Comparison of ENCODE assay signal across 15 mouse cellular contexts in genomic region chr10:60211501-60212005, GRCm38 (mm10). TPM values are rescaled to one million over a fixed set of nuclear protein-coding genes. Genes with fewer than 3 reads are reported as not detected.
DNase-seq lines count a peak whose midpoint lies in the region; ATAC-seq lines count a peak whose summit lies in the region.
"Had no signal": no experiment of that assay in that cellular context is flagged by ENCODE, and none has a peak within 500 bp of the region (broad histone marks: within the 10 kb centered on the region; RNA-seq: fewer than 3 reads in every experiment).

No protein-coding gene starts in this region.

- H3K27me3 ChIP-seq in heart, embryonic 15.5 days: peaks cover 16% of the 10 kb centered on the region
- H3K27me3 ChIP-seq in midbrain, embryonic 11.5 days (ENCODE audit: control insufficient read depth, insufficient read depth, low read length): no peaks in the 10 kb centered on the region
- H3K27me3 ChIP-seq in midbrain, embryonic 14.5 days (ENCODE audit: control insufficient read depth, insufficient read depth, low read length): no peaks in the 10 kb centered on the region
- no peaks in the 10 kb centered on the region for H3K27me3 ChIP-seq in forebrain, embryonic 16.5 days (replicated peaks; ENCODE audit: control insufficient read depth, insufficient read depth, low read length)
- H3K27me3 ChIP-seq: limb, embryonic 13.5 days; neural tube, embryonic 12.5 days had no signal

- 38% methylated on average over 8 of the region's 8 CpGs for WGBS in heart, embryonic 15.5 days
- WGBS in midbrain, embryonic 11.5 days: 78% methylated on average over 8 of the region's 8 CpGs
- WGBS in midbrain, embryonic 14.5 days: 66% methylated on average over 8 of the region's 8 CpGs
- 25% methylated on average over 8 of the region's 8 CpGs for WGBS in forebrain, embryonic 16.5 days

- no peaks in the 10 kb centered on the region for H3K9me3 ChIP-seq in heart, embryonic 15.5 days (replicated peaks)
- no peaks in the 10 kb centered on the region for H3K9me3 ChIP-seq in midbrain, embryonic 11.5 days (ENCODE audit: control insufficient read depth, low read length)
- no peaks in the 10 kb centered on the region for H3K9me3 ChIP-seq in midbrain, embryonic 14.5 days (ENCODE audit: control insufficient read depth, low read length)
- H3K9me3 ChIP-seq in forebrain, embryonic 16.5 days (ENCODE audit: control insufficient read depth, low read length): no peaks in the 10 kb centered on the region
- H3K9me3 ChIP-seq: limb, embryonic 13.5 days; neural tube, embryonic 12.5 days had no signal

- H3K36me3 ChIP-seq in heart, embryonic 15.5 days: no peaks in the 10 kb centered on the region
- no peaks in the 10 kb centered on the region for H3K36me3 ChIP-seq in midbrain, embryonic 11.5 days (ENCODE audit: control insufficient read depth, insufficient read depth, low read length)
- H3K36me3 ChIP-seq in midbrain, embryonic 14.5 days (ENCODE audit: control insufficient read depth, insufficient read depth, low read length): no peaks in the 10 kb centered on the region
- H3K36me3 ChIP-seq in forebrain, embryonic 16.5 days (ENCODE audit: control insufficient read depth, insufficient read depth): no peaks in the 10 kb centered on the region
- H3K36me3 ChIP-seq: limb, embryonic 13.5 days; neural tube, embryonic 12.5 days had no signal

- no peak overlapping the region for H3K4me2 ChIP-seq in heart, embryonic 15.5 days
- H3K4me2 ChIP-seq in midbrain, embryonic 11.5 days: no peak overlapping the region
- H3K4me2 ChIP-seq in midbrain, embryonic 14.5 days (ENCODE audit: low read length): no peak overlapping the region
- H3K4me2 ChIP-seq in forebrain, embryonic 16.5 days (ENCODE audit: low read length): no peak overlapping the region
- H3K4me2 ChIP-seq: limb, embryonic 13.5 days; neural tube, embryonic 12.5 days had no signal

- no peak for DNase-seq in heart, adult 8-10 months (ENCODE audit: low spot score)
- DNase-seq in midbrain, embryonic 11.5 days (ENCODE audit: low spot score, missing footprints): peak; percentile 37
- no peak for DNase-seq in midbrain, embryonic 14.5 days
- DNase-seq in NIH3T3 (ENCODE audit: low read depth): peak; percentile 55
- no peak for DNase-seq in urinary bladder, postnatal 4 days (ENCODE audit: low spot score in 2 of 2)
- DNase-seq: cerebellum, postnatal 10 days; kidney, adult 8-10 months; kidney, postnatal 25 days; thymus, adult 2 months had no signal

- H3K4me3 ChIP-seq in heart, embryonic 15.5 days: no peak overlapping the region
- H3K4me3 ChIP-seq in midbrain, embryonic 11.5 days (ENCODE audit: low read depth, low read length): no peak overlapping the region
- H3K4me3 ChIP-seq in midbrain, embryonic 14.5 days (replicated peaks; ENCODE audit: low read depth, low read length): no peak overlapping the region
- H3K4me3 ChIP-seq in forebrain, embryonic 16.5 days (replicated peaks; ENCODE audit: low read length): no peak overlapping the region
- H3K4me3 ChIP-seq: limb, embryonic 13.5 days; neural tube, embryonic 12.5 days had no signal

- H3K27ac ChIP-seq in heart, embryonic 15.5 days: peak overlapping the region; percentile 22; the same call in 1 of the 2 replicates
- H3K27ac ChIP-seq in midbrain, embryonic 11.5 days (ENCODE audit: low read depth, low read length): no peak overlapping the region
- H3K27ac ChIP-seq in midbrain, embryonic 14.5 days (replicated peaks; ENCODE audit: low read depth, low read length): no peak overlapping the region
- H3K27ac ChIP-seq in forebrain, embryonic 16.5 days (ENCODE audit: low read length): peak overlapping the region; percentile 46; the same call in 1 of the 2 replicates
- H3K27ac ChIP-seq: limb, embryonic 13.5 days; liver, embryonic 14.5 days; neural tube, embryonic 12.5 days had no signal

- no peak overlapping the region for H3K9ac ChIP-seq in heart, embryonic 15.5 days
- H3K9ac ChIP-seq in midbrain, embryonic 11.5 days (ENCODE audit: low read length): no peak overlapping the region
- H3K9ac ChIP-seq in midbrain, embryonic 14.5 days (replicated peaks; ENCODE audit: low read length): no peak overlapping the region
- no peak overlapping the region for H3K9ac ChIP-seq in forebrain, embryonic 16.5 days (replicated peaks; ENCODE audit: low read depth, low read length)
- H3K9ac ChIP-seq: limb, embryonic 13.5 days; liver, embryonic 14.5 days; neural tube, embryonic 12.5 days had no signal

- peaks cover 61% of the 10 kb centered on the region for H3K4me1 ChIP-seq in heart, embryonic 15.5 days (replicated peaks)
- peaks cover 8% of the 10 kb centered on the region; the same call in 1 of the 2 replicates for H3K4me1 ChIP-seq in midbrain, embryonic 11.5 days (ENCODE audit: control insufficient read depth, insufficient read depth, low read length)
- 0 out of 2 replicates have a peak, but pooled peaks cover 5% of the 10 kb centered on the region for H3K4me1 ChIP-seq in midbrain, embryonic 14.5 days (ENCODE audit: control insufficient read depth, insufficient read depth, low read length)
- peaks cover 35% of the 10 kb centered on the region for H3K4me1 ChIP-seq in forebrain, embryonic 16.5 days (replicated peaks; ENCODE audit: control insufficient read depth, insufficient read depth, low read length)

- no peak for ATAC-seq in heart, embryonic 15.5 days (replicated peaks; ENCODE audit: insufficient number of reproducible peaks, insufficient read depth, low FRiP score, low read depth)
- ATAC-seq in midbrain, embryonic 11.5 days (ENCODE audit: low FRiP score): no peak
- ATAC-seq in midbrain, embryonic 14.5 days (ENCODE audit: low FRiP score, low TSS enrichment): no peak
- ATAC-seq in forebrain, embryonic 16.5 days: 0 out of 2 replicates have a peak, but pooled peaks have one; percentile 21

RNA-seq across cellular contexts. Expression of gene Chst3, which starts 7.5 kb away (rescaled TPM):
- 0.62 and 1.0 TPM in 2 replicates for polyA plus RNA-seq in heart, embryonic 15.5 days (2015; fragmentation: Nextera tagmentation; extraction: Ambion mirVana)
- total RNA-seq in heart, adult 8-10 months (2022): 1 to 10 TPM in 1 of 4 experiments, under 1 TPM in 3; 0.65 to 1.2 (median 0.80) TPM
- polyA plus RNA-seq in midbrain, embryonic 11.5 days (2014; fragmentation: Nextera tagmentation; extraction: Ambion mirVana): 0.97 and 1.2 TPM in 2 replicates
- polyA plus RNA-seq in midbrain, embryonic 14.5 days (2014; fragmentation: Nextera tagmentation; extraction: Ambion mirVana): 0.86 and 0.94 TPM in 2 replicates
- polyA plus RNA-seq in forebrain, embryonic 16.5 days (2015; fragmentation: Nextera tagmentation; extraction: Ambion mirVana): 0.83 and 0.90 TPM in 2 replicates
- total RNA-seq: megakaryocyte progenitor cell, adult 5-6 weeks had no signal

Comparison
In these comparisons a context has a peak if more than half of its experiments do, and no peak if none do; other contexts are left out.
1. DNase-seq: peak in midbrain, embryonic 11.5 days (single experiment) and NIH3T3 (single experiment); none in heart, adult 8-10 months (single experiment), midbrain, embryonic 14.5 days (single experiment) and urinary bladder, postnatal 4 days (0 of 2).
2. H3K27ac ChIP-seq: peak in heart, embryonic 15.5 days (single experiment) and forebrain, embryonic 16.5 days (single experiment); none in midbrain, embryonic 11.5 days (single experiment) and midbrain, embryonic 14.5 days (single experiment).